Mouse (Mus musculus) erythroblast, embryonic 14.5 days (primary cell): ENCODE measurements around the gene Frmd4a.

ENCODE experiments used
- GATA1 ChIP-seq: IDR thresholded peaks from 2 replicates; pipeline ENCODE4 v1.6.1; 2012; ENCODE audit warnings: low read length, inconsistent platforms, mixed read lengths
- TAL1 ChIP-seq: IDR thresholded peaks from 3 replicates; pipeline ENCODE4 v1.6.1; 2012; ENCODE audit warnings: low read length, inconsistent platforms, mixed read lengths

- TF ChIP-seq GATA1: no peak
- TF ChIP-seq TAL1: no peak
These were observed 579.5 kb downstream of the Frmd4a start for GRCm38 (mm10) chr2:4596992-4597391.
